Mouse (Mus musculus): ENCODE data around the gene Gm42906. TPM values are rescaled to one million over a fixed set of nuclear protein-coding genes. Genes with fewer than 3 reads are reported as not detected.

Gm42906 gene
- polyA plus RNA-seq (2015; fragmentation: Nextera tagmentation; extraction: Ambion mirVana) = not detected in 2 replicates

- no peak within 1 kb of the TSS for H3K27ac ChIP-seq (ENCODE audit: low read length)
- peaks cover 9% of the 10 kb centered on the region for H3K4me1 ChIP-seq (ENCODE audit: control insufficient read depth, insufficient read depth, low read length)
- WGBS = 31% methylated on average over 3 of the region's 3 CpGs
- no peak for ATAC-seq (replicated peaks; ENCODE audit: extremely low read depth, insufficient read depth, low FRiP score)
- H3K9ac ChIP-seq (ENCODE audit: low read length) = no peak within 1 kb of the TSS
- no peak within 1 kb of the TSS for H3K4me3 ChIP-seq (ENCODE audit: low read length)
- no peak within 1 kb of the TSS for H3K4me2 ChIP-seq (ENCODE audit: low read depth, low read length)
- H3K9me3 ChIP-seq (replicated peaks; ENCODE audit: control insufficient read depth, low read length) = no peaks in the 10 kb centered on the region
- H3K36me3 ChIP-seq (ENCODE audit: control insufficient read depth, insufficient read depth) = no peaks in the 10 kb centered on the region
- no peaks in the 10 kb centered on the region for H3K27me3 ChIP-seq (ENCODE audit: control insufficient read depth, insufficient read depth, low read length)
Observed at GRCm38 (mm10) chr5:151428113-151428756, at the start of gene Gm42906. Gene Gm42906 (minus strand): TSS chr5:151428163.

- H3K36me3 ChIP-seq (ENCODE audit: control insufficient read depth, insufficient read depth) = no peaks in the 10 kb centered on the region
- no peak overlapping the region for H3K27ac ChIP-seq (ENCODE audit: low read length)
- no peaks in the 10 kb centered on the region for H3K9me3 ChIP-seq (replicated peaks; ENCODE audit: control insufficient read depth, low read length)
- no peaks in the 10 kb centered on the region for H3K27me3 ChIP-seq (ENCODE audit: control insufficient read depth, insufficient read depth, low read length)
- H3K4me2 ChIP-seq (ENCODE audit: low read depth, low read length) = no peak overlapping the region
- no peak overlapping the region for H3K9ac ChIP-seq (ENCODE audit: low read length)
- no peak overlapping the region for H3K4me3 ChIP-seq (ENCODE audit: low read length)
- H3K4me1 ChIP-seq (ENCODE audit: control insufficient read depth, insufficient read depth, low read length) = no peaks in the 10 kb centered on the region
- ATAC-seq (replicated peaks; ENCODE audit: extremely low read depth, insufficient read depth, low FRiP score) = no peak
Observed at GRCm38 (mm10) chr5:151445695-151446094, 17.7 kb upstream of the Gm42906 start.

- no peaks in the 10 kb centered on the region for H3K36me3 ChIP-seq (ENCODE audit: control insufficient read depth, insufficient read depth)
- no peak for ATAC-seq (replicated peaks; ENCODE audit: extremely low read depth, insufficient read depth, low FRiP score)
- no peaks in the 10 kb centered on the region for H3K4me1 ChIP-seq (ENCODE audit: control insufficient read depth, insufficient read depth, low read length)
- no peak overlapping the region for H3K27ac ChIP-seq (ENCODE audit: low read length)
- H3K9me3 ChIP-seq (replicated peaks; ENCODE audit: control insufficient read depth, low read length) = no peaks in the 10 kb centered on the region
- no peak overlapping the region for H3K9ac ChIP-seq (ENCODE audit: low read length)
- no peaks in the 10 kb centered on the region for H3K27me3 ChIP-seq (ENCODE audit: control insufficient read depth, insufficient read depth, low read length)
- no peak overlapping the region for H3K4me2 ChIP-seq (ENCODE audit: low read depth, low read length)
- H3K4me3 ChIP-seq (ENCODE audit: low read length) = no peak overlapping the region
Observed at GRCm38 (mm10) chr5:151435106-151435505, 7.1 kb upstream of the Gm42906 start.

- no peak overlapping the region for H3K4me3 ChIP-seq (ENCODE audit: low read length)
- no peak overlapping the region for H3K9ac ChIP-seq (ENCODE audit: low read length)
- no peaks in the 10 kb centered on the region for H3K27me3 ChIP-seq (ENCODE audit: control insufficient read depth, insufficient read depth, low read length)
- no peaks in the 10 kb centered on the region for H3K36me3 ChIP-seq (ENCODE audit: control insufficient read depth, insufficient read depth)
- H3K4me1 ChIP-seq (ENCODE audit: control insufficient read depth, insufficient read depth, low read length) = peaks cover 15% of the 10 kb centered on the region
- no peak for ATAC-seq (replicated peaks; ENCODE audit: extremely low read depth, insufficient read depth, low FRiP score)
- H3K9me3 ChIP-seq (replicated peaks; ENCODE audit: control insufficient read depth, low read length) = no peaks in the 10 kb centered on the region
- WGBS = 42% methylated on average over 3 of the region's 3 CpGs
- H3K4me2 ChIP-seq (ENCODE audit: low read depth, low read length) = no peak overlapping the region
- H3K27ac ChIP-seq (ENCODE audit: low read length) = no peak overlapping the region
Observed at GRCm38 (mm10) chr5:151426466-151426865, 1.5 kb downstream of the Gm42906 start.

- Histone ChIP-seq H3K4me1 (ENCODE audit: control insufficient read depth, insufficient read depth, low read length) (peaks cover 15% of the 10 kb centered on the region), H3K4me3 (ENCODE audit: low read length) (no peak overlapping the region), H3K9me3 (replicated peaks; ENCODE audit: control insufficient read depth, low read length) (no peaks in the 10 kb centered on the region), H3K36me3 (ENCODE audit: control insufficient read depth, insufficient read depth) (no peaks in the 10 kb centered on the region), H3K4me2 (ENCODE audit: low read depth, low read length) (no peak overlapping the region), H3K9ac (ENCODE audit: low read length) (no peak overlapping the region), H3K27me3 (ENCODE audit: control insufficient read depth, insufficient read depth, low read length) (no peaks in the 10 kb centered on the region), H3K27ac (ENCODE audit: low read length) (no peak overlapping the region)
- 82% methylated on average over 6 of the region's 6 CpGs for WGBS
- no peak for ATAC-seq (replicated peaks; ENCODE audit: extremely low read depth, insufficient read depth, low FRiP score)
Observed at GRCm38 (mm10) chr5:151422692-151423091, 5.3 kb downstream of the Gm42906 start.

- H3K27me3 ChIP-seq (ENCODE audit: control insufficient read depth, insufficient read depth, low read length) = no peaks in the 10 kb centered on the region
- no peak overlapping the region for H3K27ac ChIP-seq (ENCODE audit: low read length)
- H3K9me3 ChIP-seq (replicated peaks; ENCODE audit: control insufficient read depth, low read length) = no peaks in the 10 kb centered on the region
- H3K9ac ChIP-seq (ENCODE audit: low read length) = no peak overlapping the region
- H3K36me3 ChIP-seq (ENCODE audit: control insufficient read depth, insufficient read depth) = no peaks in the 10 kb centered on the region
- H3K4me1 ChIP-seq (ENCODE audit: control insufficient read depth, insufficient read depth, low read length) = peaks cover 13% of the 10 kb centered on the region
- H3K4me2 ChIP-seq (ENCODE audit: low read depth, low read length) = no peak overlapping the region; the same call in 1 of the 2 replicates
- ATAC-seq (replicated peaks; ENCODE audit: extremely low read depth, insufficient read depth, low FRiP score) = no peak
- H3K4me3 ChIP-seq (ENCODE audit: low read length) = no peak overlapping the region
- 36% methylated on average over 7 of the region's 7 CpGs for WGBS
Observed at GRCm38 (mm10) chr5:151421859-151422258, 6.1 kb downstream of the Gm42906 start.

GRCm38 (mm10) chr5:151418551-151418950, 9.4 kb downstream of the Gm42906 start:
- Histone ChIP-seq H3K36me3 (ENCODE audit: control insufficient read depth, insufficient read depth) (no peaks in the 10 kb centered on the region), H3K27ac (ENCODE audit: low read length) (no peak overlapping the region), H3K4me2 (ENCODE audit: low read depth, low read length) (no peak overlapping the region), H3K4me3 (ENCODE audit: low read length) (no peak overlapping the region), H3K27me3 (ENCODE audit: control insufficient read depth, insufficient read depth, low read length) (no peaks in the 10 kb centered on the region), H3K9me3 (replicated peaks; ENCODE audit: control insufficient read depth, low read length) (no peaks in the 10 kb centered on the region), H3K9ac (ENCODE audit: low read length) (no peak overlapping the region), H3K4me1 (ENCODE audit: control insufficient read depth, insufficient read depth, low read length) (peaks cover 6% of the 10 kb centered on the region; the same call in 1 of the 2 replicates)
- 78% methylated on average over 2 of the region's 2 CpGs for WGBS
- ATAC-seq (replicated peaks; ENCODE audit: extremely low read depth, insufficient read depth, low FRiP score) = no peak

- Histone ChIP-seq H3K9ac (ENCODE audit: low read length) (no peak overlapping the region), H3K4me1 (ENCODE audit: control insufficient read depth, insufficient read depth, low read length) (peaks cover 6% of the 10 kb centered on the region; the same call in 1 of the 2 replicates), H3K27ac (ENCODE audit: low read length) (no peak overlapping the region), H3K9me3 (replicated peaks; ENCODE audit: control insufficient read depth, low read length) (no peaks in the 10 kb centered on the region), H3K4me2 (ENCODE audit: low read depth, low read length) (no peak overlapping the region), H3K36me3 (ENCODE audit: control insufficient read depth, insufficient read depth) (no peaks in the 10 kb centered on the region), H3K4me3 (ENCODE audit: low read length) (no peak overlapping the region), H3K27me3 (ENCODE audit: control insufficient read depth, insufficient read depth, low read length) (no peaks in the 10 kb centered on the region)
- 61% methylated on average over 2 of the region's 2 CpGs for WGBS
- no peak for ATAC-seq (replicated peaks; ENCODE audit: extremely low read depth, insufficient read depth, low FRiP score)
Observed at GRCm38 (mm10) chr5:151417421-151418038, 10.4 kb downstream of the Gm42906 start.

- no peak for ATAC-seq (replicated peaks; ENCODE audit: extremely low read depth, insufficient read depth, low FRiP score)
- WGBS = 12% methylated on average over 1 of the region's 1 CpGs
Observed at GRCm38 (mm10) chr5:151416988-151417387, 11.0 kb downstream of the Gm42906 start.

More at GRCm38 (mm10) chr5:151416988-151417387, 11.0 kb downstream of the Gm42906 start:
- Histone ChIP-seq H3K9me3 (replicated peaks; ENCODE audit: control insufficient read depth, low read length) (no peaks in the 10 kb centered on the region), H3K36me3 (ENCODE audit: control insufficient read depth, insufficient read depth) (no peaks in the 10 kb centered on the region), H3K4me1 (ENCODE audit: control insufficient read depth, insufficient read depth, low read length) (peaks cover 3% of the 10 kb centered on the region; the same call in 1 of the 2 replicates), H3K4me3 (ENCODE audit: low read length) (no peak overlapping the region), H3K27ac (ENCODE audit: low read length) (no peak overlapping the region), H3K9ac (ENCODE audit: low read length) (no peak overlapping the region), H3K27me3 (ENCODE audit: control insufficient read depth, insufficient read depth, low read length) (no peaks in the 10 kb centered on the region), H3K4me2 (ENCODE audit: low read depth, low read length) (no peak overlapping the region)
